Mouse (Mus musculus): ENCODE measurements at regions not wholly inside any gene's neighbourhood (a gene's known extent, or its start where the extent isn't known, plus 50 kb on each side); places are given as distances from the start of the nearest gene placed in this dataset.

- no peak for DNase-seq
These were observed 442.4 kb downstream of the Ppargc1a start for GRCm38 (mm10) chr5:51125091-51125490.

- DNase-seq: no peak
These were observed 457.5 kb downstream of the Ppargc1a start for GRCm38 (mm10) chr5:51110006-51110405.

DNA sequence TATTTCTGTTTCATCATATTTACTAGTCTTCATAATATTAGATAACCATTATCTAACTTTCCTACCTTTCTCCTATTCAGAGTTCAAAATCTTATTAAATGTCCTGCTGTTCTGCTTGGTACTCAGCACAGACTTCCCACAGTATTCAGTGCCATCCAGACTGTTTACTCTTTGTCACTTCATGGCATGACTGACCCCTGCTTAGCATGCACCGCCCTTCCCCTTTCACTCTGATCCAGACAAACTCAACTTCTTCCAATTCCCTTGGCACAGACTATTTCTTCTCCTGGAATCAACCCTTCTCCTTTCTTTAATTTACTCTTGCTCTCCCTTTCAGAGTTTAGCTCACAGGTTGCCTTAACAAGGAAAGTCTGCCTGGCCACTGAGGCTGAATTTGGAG lies 458.8 kb downstream of the Ppargc1a start:
- no peak for DNase-seq

DNA sequence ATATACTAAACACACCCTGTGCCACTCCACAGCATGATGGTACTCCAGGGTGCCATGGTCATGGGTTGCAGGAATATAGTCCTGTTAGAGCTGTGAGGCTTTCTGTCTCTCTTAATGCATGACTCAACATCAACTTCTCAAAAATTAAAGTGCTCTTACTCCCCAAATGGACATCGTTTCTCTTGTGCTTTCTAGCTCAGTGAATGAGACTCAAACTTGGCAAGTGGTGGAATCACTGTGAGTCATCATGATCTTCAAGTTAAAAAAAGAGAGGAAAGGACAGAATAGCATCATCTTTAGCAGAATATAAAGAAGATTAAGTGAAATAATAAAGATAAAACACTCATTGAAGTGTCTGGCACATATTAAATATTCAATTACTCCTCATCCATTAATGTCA lies 459.3 kb downstream of the Ppargc1a start:
- DNase-seq: no peak

DNA sequence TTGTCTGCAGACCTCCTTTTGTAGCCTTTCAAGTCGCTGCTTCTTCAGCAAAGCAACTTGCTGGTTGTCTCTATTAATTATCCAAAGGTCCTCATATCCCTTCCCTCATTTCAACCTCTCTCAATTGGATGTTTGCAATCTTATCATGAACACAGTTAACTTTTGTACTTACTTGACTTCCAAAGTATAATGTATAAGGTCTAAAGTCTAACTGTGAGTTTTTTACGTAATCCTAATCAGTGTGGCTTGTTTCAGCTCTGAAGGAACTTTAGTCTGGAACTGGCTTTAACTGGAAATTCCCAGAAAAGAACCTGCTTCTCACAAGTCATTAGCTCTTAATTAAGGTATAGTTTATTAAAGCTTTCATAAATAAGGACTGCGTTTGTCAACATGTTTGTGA lies 467.6 kb downstream of the Ppargc1a start:
- no peak for DNase-seq

DNA sequence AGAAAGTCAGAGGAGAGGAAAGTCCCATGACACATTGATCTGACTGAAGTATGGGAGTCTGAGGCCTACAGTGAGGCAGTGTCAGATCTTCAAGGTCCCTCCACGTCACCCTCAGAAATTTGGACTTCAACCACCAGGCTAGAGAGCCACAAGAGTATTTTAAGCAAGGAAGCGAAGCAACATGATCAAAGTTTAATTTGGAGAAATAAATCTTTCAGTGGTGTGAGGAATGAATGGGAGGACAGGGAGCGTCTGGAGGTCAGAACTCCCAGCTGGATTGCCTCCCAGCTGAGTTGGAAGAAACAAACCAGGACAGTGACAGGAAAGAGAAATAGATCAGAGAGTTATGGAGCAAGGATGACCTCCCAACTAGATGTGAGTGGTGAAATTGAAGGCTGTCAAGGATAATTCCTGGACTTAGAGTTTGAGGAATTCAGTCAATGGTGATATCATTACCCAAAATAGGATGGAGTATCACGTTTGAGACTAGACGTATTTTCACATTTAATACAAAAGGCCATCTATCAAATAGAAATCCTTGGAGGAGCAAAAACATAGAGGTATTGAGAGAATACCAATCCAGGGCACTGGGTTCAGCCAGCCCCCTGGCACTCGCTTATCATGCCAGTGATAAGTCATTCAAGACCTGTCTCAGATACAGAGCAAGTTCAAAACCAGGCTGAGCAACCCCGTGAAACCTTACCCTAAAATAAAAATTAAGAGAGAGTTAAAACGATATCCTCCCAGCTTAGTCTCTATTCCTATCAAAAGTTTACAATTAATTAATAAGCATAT lies 494.7 kb downstream of the Ppargc1a start:
- no peak for DNase-seq

GRCm38 (mm10) chr5:51072146-51072545 lies 495.4 kb downstream of the Ppargc1a start:
- no peak for DNase-seq

DNA sequence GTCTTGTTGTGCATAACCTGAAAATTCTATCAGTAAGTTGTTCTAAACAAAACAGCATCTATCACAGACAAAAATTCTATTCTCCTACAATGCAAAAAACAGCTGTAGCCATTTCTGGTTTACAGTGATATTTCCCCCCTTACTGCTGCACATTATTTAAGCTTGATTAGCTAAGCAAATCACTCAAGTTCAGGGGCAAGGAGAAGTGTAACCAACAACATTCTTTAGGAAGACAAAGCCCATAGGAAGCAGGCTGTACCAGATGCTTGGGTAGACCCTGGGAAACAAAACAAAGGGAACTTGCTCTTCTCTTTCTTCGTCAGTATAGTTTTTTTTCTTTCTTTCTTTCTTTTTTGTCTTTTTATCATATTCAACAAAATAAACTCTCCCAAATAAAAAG lies 497.9 kb downstream of the Ppargc1a start:
- DNase-seq: no peak

DNA sequence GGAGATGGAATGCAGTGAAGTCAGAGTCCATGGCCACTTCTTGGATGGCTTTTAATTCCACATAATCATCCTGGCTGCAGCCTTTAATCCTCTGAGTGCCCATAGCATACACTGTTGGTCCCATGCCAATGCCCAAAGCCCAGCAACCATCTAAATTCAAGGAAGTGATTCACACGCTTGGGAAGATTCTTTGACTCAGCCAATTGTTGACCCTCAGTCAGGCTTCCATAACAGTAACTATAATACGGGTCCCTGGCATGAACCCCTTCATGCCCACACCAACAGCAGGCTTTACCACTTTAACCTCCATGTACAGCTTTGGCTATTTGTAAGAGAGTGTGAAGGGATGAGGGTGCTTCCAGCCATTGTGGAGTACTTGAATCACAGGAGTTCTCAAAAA lies 521.7 kb downstream of the Ppargc1a start:
- DNase-seq: no peak

- peak; percentile 20 for DNase-seq
These were observed 525.8 kb downstream of the Ppargc1a start for GRCm38 (mm10) chr5:51041541-51042217.

DNA sequence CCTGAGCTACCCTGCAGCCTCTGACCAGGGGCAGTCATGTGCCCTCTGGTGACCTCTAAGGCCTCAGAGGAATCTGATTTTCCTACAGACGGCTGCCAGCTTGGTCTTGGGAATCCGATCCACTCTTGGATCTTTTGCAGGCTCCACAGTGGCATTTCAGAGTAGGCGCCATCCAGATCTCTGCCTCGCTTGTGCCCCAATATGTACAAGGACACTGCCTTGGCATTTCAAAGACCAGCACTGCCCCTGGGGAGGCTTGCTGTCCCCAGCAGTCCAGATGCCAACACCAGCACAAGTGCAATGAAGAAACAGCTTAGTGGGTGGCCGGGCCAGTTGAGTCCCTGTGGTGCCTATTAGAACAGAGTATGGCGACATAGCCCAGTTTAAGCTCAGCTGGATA lies 526.6 kb downstream of the Ppargc1a start:
- peak; percentile 32 for DNase-seq

- peak; percentile 27 for DNase-seq
These were observed 527.1 kb downstream of the Ppargc1a start for GRCm38 (mm10) chr5:51040463-51040862.

GRCm38 (mm10) chr5:51039713-51040178 lies 527.8 kb downstream of the Ppargc1a start:
- DNase-seq: peak; percentile 63

DNA sequence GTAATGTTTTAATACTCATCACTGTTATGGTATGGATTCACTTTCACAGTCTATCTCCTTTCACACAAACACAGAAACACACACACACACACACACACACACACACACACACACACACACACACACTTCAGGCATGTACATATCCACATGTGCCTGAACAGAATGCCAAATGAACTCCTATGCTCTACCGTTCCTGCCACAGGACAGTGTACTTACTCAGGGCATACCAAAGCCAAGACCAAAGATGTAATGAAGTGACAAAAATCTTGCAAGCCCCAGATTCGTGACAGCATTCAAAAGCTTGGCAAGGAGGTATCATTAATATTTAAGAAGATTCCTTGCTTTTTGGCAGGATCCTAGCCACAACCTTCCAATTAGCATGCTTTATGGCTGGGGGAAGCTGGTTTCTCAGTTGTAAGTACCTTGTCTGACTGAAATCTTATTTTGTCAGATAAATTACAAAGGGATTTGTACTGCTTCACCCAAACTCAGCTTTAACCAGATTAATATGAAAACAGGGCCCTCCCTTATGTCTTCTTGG lies 531.0 kb downstream of the Ppargc1a start:
- DNase-seq: no peak

GRCm38 (mm10) chr5:51028966-51029365 lies 538.6 kb downstream of the Ppargc1a start:
- no peak for DNase-seq

- DNase-seq: no peak
These were observed 576.5 kb downstream of the Ppargc1a start for GRCm38 (mm10) chr5:50990822-50991537.

Data from kidney, adult 18-20 months (tissue).